Mouse (Mus musculus) spleen, postnatal 36 days (tissue): ENCODE results near the gene Snx1.

ENCODE experiments used
- DNase-seq, 2 experiments: peaks; one replicate each; pipeline ENCODE4 v3.0.0; 2022; ENCODE audit warnings: low spot score in 2 of 2, mixed read lengths in 1 of 2

The Snx1 gene

DNA sequence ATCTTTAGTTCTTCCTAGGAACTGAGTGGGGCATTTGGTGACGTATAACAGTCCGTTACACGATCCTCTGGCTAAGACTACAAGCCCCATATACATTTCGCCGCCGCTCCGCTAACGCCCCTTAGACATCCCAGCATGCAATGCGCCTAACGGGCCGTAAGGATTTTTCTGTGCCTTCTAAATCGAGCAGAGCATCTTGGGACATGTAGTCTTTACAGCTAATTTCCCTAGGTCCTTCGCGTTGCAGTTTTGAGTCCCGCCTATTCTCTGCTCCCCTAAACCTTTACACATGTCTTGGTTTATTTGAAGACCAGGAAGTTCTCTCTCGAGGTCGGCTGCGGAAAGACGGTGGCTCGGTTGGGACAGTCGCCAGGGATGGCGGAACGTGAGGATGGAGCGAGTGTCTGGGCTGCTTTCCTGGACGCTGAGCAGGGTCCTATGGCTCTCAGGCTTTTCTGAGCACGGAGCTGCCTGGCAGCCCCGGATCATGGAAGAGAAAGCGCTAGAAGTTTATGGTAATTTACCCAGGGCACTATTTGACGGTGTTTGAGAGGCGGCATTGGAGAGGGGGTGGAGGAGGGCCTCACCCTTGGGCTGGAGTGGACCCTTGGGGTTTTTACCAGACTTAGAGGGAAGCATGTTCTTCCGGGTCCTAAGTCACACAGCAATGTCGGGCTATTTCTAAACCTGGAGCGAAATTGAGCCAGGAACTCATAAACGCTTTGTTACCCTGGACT is at the start of gene Snx1, which contains the start of gene Ciao2a:
Gene Snx1, minus strand, starts transcription at position 132 of the 737 bp plus-strand sequence.
Gene Ciao2a, plus strand, starts transcription at position 156 of the 737 bp plus-strand sequence.
- peak; percentile 96 to 97 for DNase-seq

DNA sequence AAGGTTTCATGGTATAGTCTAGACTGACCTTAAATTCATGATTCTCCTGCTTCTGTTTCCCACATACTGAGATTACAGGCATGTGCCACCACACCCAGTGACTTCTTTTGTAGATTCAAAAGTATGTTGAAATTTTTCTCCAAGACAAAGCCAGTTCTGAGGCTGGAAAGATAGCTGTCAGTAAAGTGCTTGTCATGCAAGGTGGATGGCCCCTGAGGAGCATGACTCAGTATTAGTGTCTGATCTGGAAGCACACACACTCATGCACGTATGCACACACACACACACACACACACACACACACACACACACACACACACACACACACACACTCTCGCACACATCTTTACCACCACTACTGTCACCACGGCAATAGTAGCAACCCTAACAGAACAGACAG is 48.6 kb upstream of the Snx1 start:
- no peak for DNase-seq

DNA sequence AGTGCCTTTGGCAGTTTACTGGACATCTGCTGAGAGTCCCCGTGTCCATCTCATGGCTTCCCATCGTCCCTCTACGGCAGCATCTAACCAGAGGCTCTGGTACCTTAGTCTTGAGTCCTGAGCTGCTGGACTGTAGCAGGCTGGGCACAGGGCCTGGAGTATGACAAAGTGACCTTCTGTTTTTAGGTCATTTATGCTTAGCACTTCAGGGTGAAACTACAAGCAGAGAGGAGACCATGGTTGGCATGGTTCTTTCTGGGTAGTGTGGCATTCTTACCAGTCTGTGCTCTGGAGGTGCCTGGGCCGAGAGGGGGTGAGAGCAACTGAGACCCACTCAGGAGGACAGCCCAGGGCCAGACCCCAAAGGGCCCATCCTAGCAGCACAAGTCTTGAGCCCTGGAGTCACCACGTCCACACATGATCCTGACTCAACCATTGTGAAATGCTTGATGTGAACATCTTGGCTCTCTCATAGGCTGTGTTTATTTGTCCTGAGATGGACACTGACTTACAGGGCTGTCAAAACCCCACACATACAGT is 47.0 kb upstream of the Snx1 start:
- DNase-seq: no peak

DNA sequence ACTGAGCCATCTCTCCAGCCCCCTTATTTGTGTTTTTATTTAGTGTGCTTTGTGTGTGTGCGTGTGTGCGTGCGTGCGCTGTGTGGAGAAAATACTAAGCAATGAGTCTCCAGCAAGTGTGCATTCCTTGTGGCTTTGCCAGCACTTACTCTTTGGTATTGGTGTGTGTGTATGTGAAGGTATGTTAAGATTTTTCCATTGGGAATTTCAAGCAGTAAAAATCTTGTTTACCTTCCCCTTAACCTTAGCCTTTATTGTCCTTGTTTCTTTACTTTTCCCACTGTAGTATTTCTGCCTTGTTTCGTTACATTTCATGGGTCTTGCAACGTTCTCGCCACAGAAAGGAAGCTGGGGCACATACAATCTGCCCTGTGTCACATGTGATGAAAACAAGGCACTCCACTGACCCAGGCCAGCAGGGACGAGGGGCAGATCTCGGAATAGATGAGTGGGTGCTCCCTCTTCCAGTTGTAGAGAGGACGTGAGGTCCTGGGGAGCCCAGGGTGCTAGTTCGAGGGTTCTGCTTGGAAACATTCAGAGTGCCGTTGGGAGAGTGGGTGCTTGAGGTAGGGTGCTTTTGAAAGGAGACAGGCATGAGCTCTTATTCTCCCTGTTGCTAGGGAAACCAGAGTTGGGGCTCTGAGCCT is 45.0 kb upstream of the Snx1 start:
- no peak for DNase-seq

DNA sequence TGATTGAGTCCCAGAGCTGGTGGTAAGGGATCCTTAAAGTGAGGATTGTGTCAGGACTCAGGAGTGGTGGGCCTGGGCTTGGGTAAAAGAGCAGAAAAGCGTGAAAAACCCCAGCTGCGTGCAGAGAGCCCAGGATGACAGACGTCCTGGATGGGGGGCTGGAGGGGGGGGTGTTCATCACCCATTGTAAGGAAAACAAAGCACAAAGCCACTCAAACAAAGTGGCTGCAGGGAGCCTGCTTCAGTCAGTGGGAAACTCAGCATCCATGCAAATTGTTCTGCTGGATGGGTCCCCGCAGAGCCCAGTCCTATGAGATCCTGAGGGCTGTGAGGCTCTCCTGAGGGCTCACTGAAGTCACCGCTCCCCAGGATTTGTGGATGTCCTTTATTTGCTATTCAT is 44.1 kb upstream of the Snx1 start:
- no peak for DNase-seq

DNA sequence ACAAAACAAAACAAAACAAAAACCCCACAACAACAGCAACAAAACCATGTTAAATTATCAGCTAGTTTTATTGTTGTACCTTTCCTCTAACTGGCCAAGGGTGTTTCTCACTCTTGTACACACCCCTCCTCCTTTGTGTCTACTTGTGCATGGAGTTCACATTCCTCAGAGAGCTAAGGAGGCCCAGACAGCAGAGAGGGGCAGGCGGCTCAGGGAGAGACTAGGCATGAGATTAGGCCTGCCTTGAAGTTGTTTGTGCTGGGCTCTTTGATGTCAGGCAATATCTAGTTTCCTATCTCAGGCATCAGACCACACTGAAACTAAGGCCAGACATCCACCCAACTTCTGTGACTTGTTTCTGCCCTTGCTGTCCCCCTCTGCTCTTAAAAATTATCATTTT is 41.8 kb upstream of the Snx1 start:
- no peak for DNase-seq

DNA sequence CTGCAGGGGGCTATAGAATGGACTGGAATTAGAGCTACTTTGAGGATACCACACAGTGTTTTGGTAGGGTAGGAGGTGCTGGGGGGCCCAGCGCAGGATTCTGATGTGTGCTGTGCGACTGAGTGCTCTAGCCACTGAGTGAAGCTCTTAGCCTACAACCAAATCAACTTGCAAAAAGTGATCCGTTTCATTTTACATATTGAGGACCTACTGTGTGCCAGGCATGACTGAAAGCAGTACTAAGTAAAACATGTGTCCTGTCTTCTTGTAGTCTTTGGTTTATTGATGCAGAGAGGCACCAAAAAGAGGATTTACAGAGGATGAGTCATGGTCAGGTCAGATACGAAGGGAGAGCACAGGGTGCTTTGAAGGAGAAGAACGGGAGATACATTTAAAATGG is 40.8 kb upstream of the Snx1 start:
- no peak for DNase-seq

DNA sequence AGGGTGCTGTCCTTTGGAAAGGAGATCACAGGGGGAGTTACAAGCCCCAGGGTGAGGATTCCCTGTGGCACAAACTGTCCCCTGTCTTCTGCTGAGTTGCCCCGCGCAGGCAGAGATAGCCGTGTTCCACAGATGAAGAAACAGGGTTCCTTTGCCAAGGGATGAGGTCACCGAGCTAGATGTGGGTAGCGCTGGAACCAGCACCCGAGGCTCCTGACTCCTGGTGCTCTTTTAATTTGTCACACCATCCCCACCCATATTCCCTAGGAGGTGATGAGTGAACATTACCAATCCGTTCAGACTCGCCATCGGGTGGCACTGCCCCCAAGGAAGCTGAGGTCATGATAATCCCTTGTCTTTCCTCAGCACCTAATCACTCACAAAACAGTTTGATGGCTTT is 36.6 kb upstream of the Snx1 start:
- DNase-seq: no peak

DNA sequence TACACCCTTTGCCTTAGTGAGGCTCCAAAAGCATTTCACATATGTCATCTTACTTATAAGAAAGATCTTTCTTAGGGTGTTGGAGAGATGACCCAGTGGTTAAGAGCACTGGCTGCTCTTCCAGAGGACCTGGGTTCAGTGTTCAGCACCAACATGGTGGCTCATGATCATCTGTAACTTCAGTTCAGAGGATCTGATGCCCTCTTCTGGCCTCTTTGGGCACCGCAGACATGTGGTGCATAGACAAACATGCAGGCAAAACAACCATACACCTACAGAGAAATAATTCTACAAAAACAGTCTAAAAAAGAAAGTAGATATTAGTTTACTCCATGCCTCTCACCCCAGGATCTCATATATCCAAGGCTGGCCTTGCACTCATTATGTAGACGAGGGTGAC is 33.8 kb upstream of the Snx1 start:
- DNase-seq: no peak

DNA sequence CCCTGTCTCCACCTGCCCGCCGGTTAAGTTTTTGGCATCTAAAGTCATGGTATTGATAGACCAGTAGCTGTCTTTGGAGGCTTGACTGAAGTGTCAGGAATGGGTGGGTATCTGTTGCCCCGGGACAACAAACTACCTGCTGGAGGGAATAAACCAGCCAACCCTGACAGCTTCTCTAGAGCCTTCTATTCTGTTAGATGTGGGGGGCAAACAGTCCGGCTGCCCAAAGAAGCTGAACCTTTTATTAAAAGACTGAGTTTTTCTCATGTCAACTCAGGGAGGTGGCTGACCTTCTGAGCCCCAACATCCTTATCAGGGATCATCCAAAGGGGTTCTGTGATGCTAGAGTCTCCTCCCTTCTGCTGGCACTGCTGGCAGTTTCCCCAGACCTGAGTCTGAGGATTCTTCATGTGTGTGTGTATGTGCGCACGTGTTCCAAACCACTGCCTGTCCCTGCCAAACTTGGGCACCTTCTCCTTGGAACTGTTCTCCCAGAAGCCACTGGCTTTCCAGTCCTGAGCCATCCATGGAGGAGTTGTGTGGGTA is 32.6 kb upstream of the Snx1 start:
- peak; percentile 37 to 58 for DNase-seq

DNA sequence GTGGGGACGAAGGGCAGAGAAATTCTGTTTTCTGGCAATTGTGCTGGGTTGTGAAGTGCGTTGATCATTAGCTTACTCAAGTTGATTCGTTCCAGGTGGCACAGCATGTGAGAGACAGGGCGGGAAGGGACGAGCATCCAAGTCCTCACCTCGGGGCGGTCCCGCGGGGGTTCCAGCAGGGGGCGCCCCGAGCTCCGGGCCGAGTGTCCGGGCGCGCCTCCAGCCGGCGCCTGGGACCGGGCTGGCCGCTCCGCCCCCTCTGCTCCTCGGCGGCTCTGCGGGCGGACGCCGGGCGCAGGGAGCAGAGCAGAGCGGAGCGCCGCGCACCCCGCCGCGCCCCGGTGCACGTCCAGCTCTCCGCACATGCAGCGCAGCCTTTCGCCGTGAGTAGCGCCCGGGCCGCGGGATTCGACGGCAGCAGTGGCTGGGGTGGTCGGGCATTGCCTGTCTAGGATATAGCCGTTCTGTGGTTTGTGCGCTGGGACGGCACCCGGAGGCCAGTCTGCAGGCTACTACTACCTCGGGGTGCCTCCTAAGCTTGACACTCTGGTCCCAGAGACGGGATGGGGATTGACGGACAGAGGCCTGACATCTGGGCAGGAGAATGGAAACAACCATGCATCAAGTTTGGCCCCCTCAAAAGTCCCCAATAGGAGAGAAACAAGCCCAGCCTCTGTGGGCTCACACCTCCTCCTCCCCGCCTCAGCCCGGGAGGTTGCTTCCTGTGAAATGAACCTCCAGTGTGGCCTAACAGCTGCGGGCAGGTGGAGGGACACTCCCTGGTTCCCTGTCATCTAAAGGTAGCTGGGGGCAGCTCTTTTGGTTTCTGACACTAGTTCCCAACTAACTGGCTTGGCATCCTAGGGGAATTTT is 31.8 kb upstream of the Snx1 start, which contains the start of gene Dapk2:
Gene Dapk2, plus strand, starts transcription at position 266 of the 873 bp plus-strand sequence.
- peak; percentile 77 to 81 for DNase-seq

DNA sequence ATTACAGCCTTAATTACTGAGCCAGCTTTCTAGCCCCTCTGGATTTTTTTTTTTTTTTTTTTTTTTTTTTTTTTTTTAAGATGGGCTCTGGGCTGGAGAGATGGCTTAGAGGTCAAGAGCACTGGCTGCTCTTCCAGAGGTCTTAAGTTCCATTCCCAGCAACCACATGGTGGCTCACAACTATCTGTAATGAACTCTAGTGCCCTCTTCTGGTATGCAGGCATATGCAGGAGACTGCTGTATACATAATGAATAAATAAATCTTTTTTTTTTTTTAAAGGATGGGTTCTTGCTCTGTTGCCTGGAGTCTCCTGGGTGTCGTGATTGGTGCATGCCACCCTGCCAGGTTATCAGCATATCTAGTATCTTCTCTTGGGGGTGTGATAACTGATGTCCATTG is 29.1 kb upstream of the Snx1 start:
- no peak for DNase-seq

DNA sequence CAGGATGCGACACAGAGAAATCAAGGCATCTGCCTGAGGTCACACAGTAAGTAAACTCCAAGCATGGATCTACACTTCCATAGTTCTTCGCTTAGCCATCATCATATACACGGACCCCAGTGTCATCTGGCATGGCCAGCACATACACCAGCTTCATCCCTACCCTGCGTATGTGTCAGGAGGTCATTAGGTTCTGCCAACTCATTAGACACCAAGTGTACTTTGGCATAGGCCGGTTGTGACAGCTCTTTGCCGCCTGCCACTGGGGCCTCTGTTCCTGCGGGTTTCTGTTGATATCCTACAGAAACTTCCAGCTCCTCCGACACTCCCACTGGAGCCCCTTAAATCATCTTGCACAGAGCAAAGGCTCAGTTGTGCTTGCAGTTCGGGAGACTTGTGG is 27.6 kb upstream of the Snx1 start:
- DNase-seq: no peak

DNA sequence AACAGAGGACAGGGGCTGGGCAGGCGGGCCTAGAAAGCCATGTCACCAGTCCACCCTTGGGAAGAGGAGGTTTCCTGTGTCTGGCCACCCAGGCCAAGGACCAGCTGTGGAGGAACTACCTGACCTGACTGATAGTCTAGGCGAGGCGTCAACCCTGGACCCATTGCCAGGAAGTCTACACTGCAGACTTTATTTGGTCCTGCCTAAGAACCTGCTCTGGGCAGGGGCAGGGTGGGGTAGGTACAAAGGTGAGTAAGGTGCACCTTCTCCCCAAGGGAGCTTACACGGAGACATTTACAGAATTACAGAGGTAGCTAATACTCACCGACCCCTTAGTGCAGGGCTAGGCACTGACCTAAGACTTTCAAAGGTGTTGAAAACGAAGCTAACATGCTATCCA is 27.2 kb upstream of the Snx1 start:
- DNase-seq: no peak

DNA sequence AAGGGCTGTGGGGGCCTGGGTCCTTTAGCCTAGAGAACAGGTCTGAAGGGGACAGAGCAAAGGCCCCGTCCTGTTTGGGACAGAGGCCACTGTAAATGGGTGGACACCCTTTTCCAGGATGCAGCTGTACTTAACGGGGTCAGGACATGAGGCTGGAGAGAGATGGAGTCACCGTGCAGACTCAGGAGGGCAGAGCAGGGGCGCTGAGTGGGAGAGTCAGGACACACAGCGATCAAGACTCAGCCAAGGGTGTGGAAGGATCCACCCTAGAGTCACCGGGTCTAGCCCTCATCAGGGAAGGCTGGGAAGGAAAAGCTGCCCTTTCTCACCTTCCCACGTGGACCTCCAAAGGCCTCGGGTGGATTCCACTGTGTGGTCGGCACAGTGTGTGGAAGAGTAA is 25.6 kb upstream of the Snx1 start:
- DNase-seq: no peak

DNA sequence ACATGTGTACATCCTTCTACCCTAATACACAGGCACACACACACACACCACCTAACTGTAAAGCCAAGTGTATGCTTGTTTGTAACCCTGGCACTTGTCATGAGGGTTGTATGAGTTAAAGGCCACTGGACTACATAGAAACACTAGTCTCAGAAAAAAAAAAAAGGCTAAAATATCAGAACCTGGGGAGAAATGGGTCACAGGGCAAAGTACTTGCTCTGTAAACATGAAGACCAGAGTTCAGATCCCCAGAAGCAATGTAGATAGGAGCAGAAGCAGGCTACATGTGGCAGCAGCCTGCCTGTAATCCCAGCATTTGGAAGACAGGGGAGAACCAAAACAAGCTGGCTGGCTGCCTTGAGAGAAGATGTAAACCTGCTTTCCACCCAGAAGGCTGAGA is 19.8 kb upstream of the Snx1 start:
- no peak for DNase-seq

DNA sequence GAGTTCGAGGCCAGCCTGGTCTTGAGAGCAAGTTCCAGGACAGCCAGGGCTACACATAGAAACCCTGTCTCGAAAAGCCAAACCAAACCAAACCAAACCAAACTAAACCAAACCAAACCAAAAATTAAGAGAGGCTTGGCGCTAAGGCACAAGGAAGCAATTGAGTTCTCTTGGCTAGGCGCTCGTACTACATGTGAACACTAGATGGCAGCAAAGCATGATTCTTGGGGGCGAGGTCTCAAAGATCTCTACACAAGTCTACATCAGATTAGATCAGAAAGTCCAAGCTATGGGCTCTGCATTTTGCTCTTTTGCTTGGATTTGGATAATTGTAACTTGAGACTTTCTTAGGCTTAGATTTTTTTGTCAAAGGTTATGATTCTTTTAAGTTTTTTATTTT is 17.9 kb upstream of the Snx1 start:
- DNase-seq: peak; percentile 55 to 67

DNA sequence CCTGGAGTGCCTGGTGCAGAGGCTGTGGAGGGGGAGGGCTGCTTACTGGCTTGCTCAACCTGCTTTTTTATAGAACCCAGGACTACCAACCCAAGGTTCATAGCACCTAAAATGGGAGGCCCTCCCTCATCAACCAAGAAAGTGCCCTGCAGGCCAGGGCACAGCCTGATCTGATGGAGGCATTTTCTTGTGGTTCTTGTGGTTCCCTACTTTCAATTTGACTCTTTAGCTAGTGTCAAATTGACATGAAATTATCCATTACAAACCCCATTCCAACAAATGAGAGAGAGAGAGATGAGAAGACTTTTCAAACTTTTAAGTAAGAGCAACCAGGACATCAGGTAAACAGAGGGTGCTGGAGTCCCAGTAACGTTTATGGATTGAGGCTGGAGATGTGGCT is 15.9 kb upstream of the Snx1 start:
- DNase-seq: no peak

DNA sequence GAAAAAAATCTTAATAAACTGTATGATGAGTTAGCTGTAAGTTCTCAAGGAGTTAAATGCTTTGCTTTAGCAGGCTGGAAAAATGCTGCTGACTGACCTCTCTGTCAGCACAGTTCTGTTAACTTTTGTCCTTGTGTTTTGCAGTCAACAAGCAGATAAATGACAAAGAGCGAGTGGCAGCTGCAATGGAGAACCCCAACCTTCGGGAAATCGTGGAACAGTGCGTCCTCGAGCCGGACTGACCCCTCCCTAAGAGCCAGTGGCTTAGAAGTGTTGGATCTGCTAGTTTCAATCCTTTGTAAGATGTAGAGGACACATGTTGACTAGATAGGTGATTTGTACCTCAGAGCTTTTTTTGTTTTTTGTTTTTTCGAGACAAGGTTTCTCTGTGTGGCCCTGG is 11.8 kb upstream of the Snx1 start:
- DNase-seq: no peak

DNA sequence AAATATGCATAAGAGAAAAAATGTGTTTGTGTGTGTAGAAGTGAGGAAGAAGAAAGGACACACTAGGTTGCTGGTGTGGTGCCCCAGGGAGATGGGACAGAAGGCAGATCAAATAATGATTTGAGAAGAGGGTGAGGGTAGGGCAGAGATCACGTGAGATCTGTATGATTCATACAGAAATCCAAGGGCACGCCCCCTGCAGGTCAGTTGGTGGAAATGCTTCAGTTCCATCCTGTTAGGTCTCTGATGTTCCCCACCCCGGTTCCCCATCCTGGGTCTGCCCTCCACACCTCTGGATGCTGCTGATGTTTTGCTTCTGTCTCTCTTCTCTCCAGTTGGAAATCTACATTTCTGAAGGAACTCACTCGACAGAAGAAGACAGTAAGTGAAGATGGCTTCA is 9.6 kb upstream of the Snx1 start:
- no peak for DNase-seq

DNA sequence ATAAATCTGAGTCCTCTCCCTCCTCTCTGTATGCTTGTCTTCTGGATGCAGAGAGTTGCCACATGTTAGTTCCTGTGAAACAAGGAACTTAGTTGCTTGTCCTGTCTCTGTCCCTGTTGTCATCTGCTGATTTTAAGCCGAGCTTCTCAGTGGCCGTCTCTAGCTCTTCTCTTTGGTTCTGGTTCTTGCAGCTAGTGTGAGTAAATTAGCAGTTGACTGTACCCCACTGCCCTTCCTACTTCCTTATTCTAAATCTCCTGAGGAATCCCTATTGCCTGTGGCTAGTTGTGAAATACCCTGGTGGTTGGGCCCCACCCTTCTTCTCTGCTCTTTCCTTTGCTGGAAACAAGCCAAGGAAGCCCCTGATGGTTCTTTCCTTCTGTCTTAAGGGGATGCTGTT is 5.1 kb upstream of the Snx1 start:
- DNase-seq: peak in 1 of 2 experiments; percentile 26

DNA sequence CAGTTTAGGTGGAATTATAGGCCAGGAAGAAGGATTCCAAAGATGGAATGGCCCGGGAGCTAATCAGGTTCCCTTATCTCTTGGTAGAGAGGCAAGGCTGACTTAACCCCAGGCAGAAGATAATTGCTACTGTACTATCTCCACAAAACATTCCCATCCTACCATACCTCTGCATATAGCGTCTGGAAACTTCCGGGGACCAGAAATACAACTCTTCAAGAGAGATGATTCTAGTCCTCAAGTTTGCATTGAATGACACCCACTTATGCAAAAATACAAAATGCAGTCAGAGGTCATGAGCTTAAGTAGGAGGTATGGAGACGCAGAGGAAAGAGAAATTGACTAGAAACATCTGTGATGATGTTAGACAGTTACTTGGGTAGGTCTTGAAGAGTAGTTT is 1.5 kb upstream of the Snx1 start:
- DNase-seq: no peak
